ENCODE assay signal across 9 mouse cellular contexts in the genomic region with DNA sequence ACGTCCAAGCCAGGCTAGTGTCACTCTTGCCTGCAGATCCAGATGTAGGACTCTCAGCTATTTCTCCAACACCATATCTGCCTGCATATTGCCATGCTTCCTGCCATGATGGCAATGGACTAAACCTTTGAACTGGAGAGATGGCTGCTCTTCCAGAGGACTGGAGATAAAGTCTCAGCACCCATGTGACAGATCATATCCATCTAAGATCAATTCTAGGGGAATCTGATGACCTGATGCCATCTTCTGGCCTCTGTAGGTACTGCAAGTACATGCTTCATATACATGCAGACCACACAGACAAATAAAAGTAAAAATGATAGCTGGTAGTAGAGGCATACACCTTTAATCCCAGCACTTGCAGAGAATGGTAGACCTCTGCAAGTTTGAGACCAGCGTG. TPM values are rescaled to one million over a fixed set of nuclear protein-coding genes. Genes with fewer than 3 reads are reported as not detected.
DNase-seq lines count a peak whose midpoint lies in the region; ATAC-seq and TF ChIP-seq lines count a peak whose summit lies in the region.
"Had no signal": no experiment of that assay in that cellular context is flagged by ENCODE, and none has a peak within 500 bp of the region (broad histone marks: within the 10 kb centered on the region; RNA-seq: fewer than 3 reads in every experiment).

No protein-coding gene starts in this region.

- no peak overlapping the region for H3K27ac ChIP-seq in liver, embryonic 12.5 days
- no peak overlapping the region for H3K27ac ChIP-seq in lung, postnatal 0 days (ENCODE audit: low read length)
- H3K27ac ChIP-seq: limb, embryonic 15.5 days had no signal

- no peak overlapping the region for H3K4me3 ChIP-seq in liver, embryonic 12.5 days
- no peak overlapping the region for H3K4me3 ChIP-seq in lung, postnatal 0 days (ENCODE audit: low read depth, low read length)
- H3K4me3 ChIP-seq: limb, embryonic 15.5 days had no signal

- H3K4me2 ChIP-seq in liver, embryonic 12.5 days: no peak overlapping the region
- H3K4me2 ChIP-seq in lung, postnatal 0 days (replicated peaks; ENCODE audit: low read depth, low read length): no peak overlapping the region
- H3K4me2 ChIP-seq: limb, embryonic 15.5 days had no signal

- no peak for TF ChIP-seq EP300 in lung, postnatal 0 days (IDR thresholded peaks at IDR 0.05)

- WGBS in liver, embryonic 12.5 days (ENCODE audit: insufficient replicate concordance): 48% methylated on average over 2 of the region's 2 CpGs
- WGBS in lung, postnatal 0 days: 61% methylated on average over 2 of the region's 2 CpGs

- peak; percentile 55 to 75 for DNase-seq in cerebellum, postnatal 10 days
- DNase-seq in cerebellum, adult 9-11 months: no peak
- DNase-seq in liver: peak; percentile 19
- peak; percentile 50 for DNase-seq in c-Kit-positive CD71-negative TER-119-negative erythroid progenitor cells, embryonic 14.5 days (ENCODE audit: low read depth)
- DNase-seq in lung, postnatal 0 days (ENCODE audit: low spot score): no peak
- no peak for DNase-seq in cerebellum, adult 9-10 months
- no peak for DNase-seq in urinary bladder, postnatal 36 days (ENCODE audit: low spot score in 2 of 2)

- no peaks in the 10 kb centered on the region for H3K27me3 ChIP-seq in liver, embryonic 12.5 days (replicated peaks)
- no peaks in the 10 kb centered on the region for H3K27me3 ChIP-seq in lung, postnatal 0 days (replicated peaks; ENCODE audit: insufficient read depth, low read length)
- H3K27me3 ChIP-seq: limb, embryonic 15.5 days had no signal

- H3K9ac ChIP-seq in liver, embryonic 12.5 days: no peak overlapping the region
- H3K9ac ChIP-seq in lung, postnatal 0 days (replicated peaks; ENCODE audit: low read depth): no peak overlapping the region
- H3K9ac ChIP-seq: limb, embryonic 15.5 days had no signal

- ATAC-seq in liver, embryonic 12.5 days: no peak
- no peak for ATAC-seq in lung, postnatal 0 days

- TF ChIP-seq CTCF in lung, postnatal 0 days (IDR thresholded peaks at IDR 0.05): peak; percentile 75

- no peaks in the 10 kb centered on the region for H3K9me3 ChIP-seq in liver, embryonic 12.5 days (replicated peaks)
- H3K9me3 ChIP-seq in lung, postnatal 0 days (ENCODE audit: low read length): no peaks in the 10 kb centered on the region
- H3K9me3 ChIP-seq: limb, embryonic 15.5 days had no signal

- H3K4me1 ChIP-seq in liver, embryonic 12.5 days: no peaks in the 10 kb centered on the region
- no peaks in the 10 kb centered on the region for H3K4me1 ChIP-seq in lung, postnatal 0 days (ENCODE audit: insufficient read depth, low read depth, low read length)
- H3K4me1 ChIP-seq: limb, embryonic 15.5 days had no signal

- H3K36me3 ChIP-seq in liver, embryonic 12.5 days: no peaks in the 10 kb centered on the region
- H3K36me3 ChIP-seq in lung, postnatal 0 days (ENCODE audit: insufficient read depth, low read length): peaks cover 41% of the 10 kb centered on the region

RNA-seq across cellular contexts. Expression of gene Tnfrsf23, which starts 10.5 kb away (rescaled TPM):
- polyA plus RNA-seq in liver, embryonic 12.5 days (2016; fragmentation: Nextera tagmentation; extraction: Ambion mirVana): 0.14 and 0.16 TPM in 2 replicates
- 2.2 and 3.0 TPM in 2 replicates for polyA plus RNA-seq in lung, postnatal 0 days (2015; fragmentation: Nextera tagmentation; extraction: Ambion mirVana)

RNA-seq across cellular contexts. Expression of gene Tnfrsf22, which starts 46.7 kb away (rescaled TPM):
- polyA plus RNA-seq in liver, embryonic 12.5 days (2016; fragmentation: Nextera tagmentation; extraction: Ambion mirVana): 1.3 and 1.5 TPM in 2 replicates
- 4.6 and 5.3 TPM in 2 replicates for polyA plus RNA-seq in lung, postnatal 0 days (2015; fragmentation: Nextera tagmentation; extraction: Ambion mirVana)

Comparison
In these comparisons a context has a peak if more than half of its experiments do, and no peak if none do; other contexts are left out.
1. DNase-seq: peak in cerebellum, postnatal 10 days (2 of 2), liver (single experiment) and c-Kit-positive CD71-negative TER-119-negative erythroid progenitor cells, embryonic 14.5 days (single experiment); none in cerebellum, adult 9-11 months (single experiment), lung, postnatal 0 days (single experiment), cerebellum, adult 9-10 months (single experiment) and urinary bladder, postnatal 36 days (0 of 2).